Mouse (Mus musculus): ENCODE measurements around the gene Gldn. TPM values are rescaled to one million over a fixed set of nuclear protein-coding genes. Genes with fewer than 3 reads are reported as not detected.

The Gldn gene
- polyA plus RNA-seq, 2 experiments: 0.49 to 0.72 TPM

- H3K4me3 ChIP-seq (replicated peaks; ENCODE audit: low read length): no peak overlapping the region
- no peak overlapping the region for H3K9ac ChIP-seq (ENCODE audit: low read depth, low read length, severe bottlenecking)
- no peak for TF ChIP-seq POLR2A (IDR thresholded peaks at IDR 0.05; ENCODE audit: borderline replicate concordance, extremely low read depth, insufficient read depth, insufficient read length)
- no peaks in the 10 kb centered on the region for H3K27me3 ChIP-seq (ENCODE audit: control insufficient read depth, insufficient read depth, low read length)
- ATAC-seq (ENCODE audit: low FRiP score, low read depth) (no peak), DNase-seq (ENCODE audit: low spot score) (peak; percentile 50)
- 71% methylated on average over 4 of the region's 4 CpGs for WGBS
- H3K36me3 ChIP-seq (ENCODE audit: control insufficient read depth, insufficient read depth, low read length): no peaks in the 10 kb centered on the region
- no peaks in the 10 kb centered on the region for H3K9me3 ChIP-seq (ENCODE audit: control insufficient read depth, low read length)
- H3K4me2 ChIP-seq (replicated peaks; ENCODE audit: low read depth, low read length, severe bottlenecking): no peak overlapping the region
- no peaks in the 10 kb centered on the region for H3K4me1 ChIP-seq (ENCODE audit: control insufficient read depth, insufficient read depth, low read length)
- no peak overlapping the region for H3K27ac ChIP-seq (replicated peaks; ENCODE audit: low read depth, low read length)
These were observed 15.0 kb downstream of the Gldn start for GRCm38 (mm10) chr9:54301255-54301654.

- WGBS: 31% methylated on average over 1 of the region's 1 CpGs
- H3K4me1 ChIP-seq (ENCODE audit: control insufficient read depth, insufficient read depth, low read length): no peaks in the 10 kb centered on the region
These were observed 21.9 kb downstream of the Gldn start for GRCm38 (mm10) chr9:54308209-54308608.

GRCm38 (mm10) chr9:54308751-54309358, 22.6 kb downstream of the Gldn start:
- no peaks in the 10 kb centered on the region for H3K9me3 ChIP-seq (ENCODE audit: control insufficient read depth, low read length)
- DNase-seq (ENCODE audit: low spot score) (peak; percentile 4), ATAC-seq (ENCODE audit: low FRiP score, low read depth) (no peak)
- whole genome bisulfite sequencing: 22% methylated on average over 2 of the region's 2 CpGs
- no peaks in the 10 kb centered on the region for H3K27me3 ChIP-seq (ENCODE audit: control insufficient read depth, insufficient read depth, low read length)
- no peaks in the 10 kb centered on the region for H3K36me3 ChIP-seq (ENCODE audit: control insufficient read depth, insufficient read depth, low read length)
- TF ChIP-seq POLR2A (IDR thresholded peaks at IDR 0.05; ENCODE audit: borderline replicate concordance, extremely low read depth, insufficient read depth, insufficient read length): no peak
- no peaks in the 10 kb centered on the region for H3K4me1 ChIP-seq (ENCODE audit: control insufficient read depth, insufficient read depth, low read length)
- H3K9ac ChIP-seq (ENCODE audit: low read depth, low read length, severe bottlenecking): no peak overlapping the region
- H3K27ac ChIP-seq (replicated peaks; ENCODE audit: low read depth, low read length): no peak overlapping the region
- no peak overlapping the region for H3K4me2 ChIP-seq (replicated peaks; ENCODE audit: low read depth, low read length, severe bottlenecking)
- H3K4me3 ChIP-seq (replicated peaks; ENCODE audit: low read length): no peak overlapping the region

More at GRCm38 (mm10) chr9:54308209-54308608, 21.9 kb downstream of the Gldn start:
- H3K36me3 ChIP-seq (ENCODE audit: control insufficient read depth, insufficient read depth, low read length): no peaks in the 10 kb centered on the region
- no peak overlapping the region for H3K9ac ChIP-seq (ENCODE audit: low read depth, low read length, severe bottlenecking)
- no peak for TF ChIP-seq POLR2A (IDR thresholded peaks at IDR 0.05; ENCODE audit: borderline replicate concordance, extremely low read depth, insufficient read depth, insufficient read length)
- no peak overlapping the region for H3K27ac ChIP-seq (replicated peaks; ENCODE audit: low read depth, low read length)
- H3K9me3 ChIP-seq (ENCODE audit: control insufficient read depth, low read length): no peaks in the 10 kb centered on the region
- H3K4me2 ChIP-seq (replicated peaks; ENCODE audit: low read depth, low read length, severe bottlenecking): no peak overlapping the region
- no peak for ATAC-seq (ENCODE audit: low FRiP score, low read depth)
- no peak overlapping the region for H3K4me3 ChIP-seq (replicated peaks; ENCODE audit: low read length)
- H3K27me3 ChIP-seq (ENCODE audit: control insufficient read depth, insufficient read depth, low read length): no peaks in the 10 kb centered on the region
- no peak for DNase-seq (ENCODE audit: low spot score)

DNA sequence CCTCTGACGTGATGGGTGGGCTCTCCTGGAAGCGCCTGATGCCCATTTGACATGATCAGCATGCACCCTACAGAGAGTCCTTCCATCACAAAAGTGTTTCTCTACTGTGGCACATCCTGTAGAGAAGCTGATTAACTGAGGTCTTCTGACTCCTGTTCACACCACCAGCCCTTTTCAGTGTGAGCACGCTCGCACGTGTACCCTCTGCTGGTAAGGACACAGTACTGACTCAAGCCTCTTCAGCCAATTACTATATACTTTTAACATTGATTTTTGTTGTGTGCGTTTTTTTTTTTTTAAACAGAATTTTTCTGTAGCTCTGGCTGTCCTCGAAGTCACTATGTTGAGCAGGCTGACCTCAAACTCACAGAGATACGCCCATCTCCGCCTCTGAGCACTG, 30.1 kb downstream of the Gldn start:
- Histone ChIP-seq H3K9ac (ENCODE audit: low read depth, low read length, severe bottlenecking) (no peak overlapping the region), H3K36me3 (ENCODE audit: control insufficient read depth, insufficient read depth, low read length) (no peaks in the 10 kb centered on the region), H3K9me3 (ENCODE audit: control insufficient read depth, low read length) (no peaks in the 10 kb centered on the region), H3K27me3 (ENCODE audit: control insufficient read depth, insufficient read depth, low read length) (no peaks in the 10 kb centered on the region), H3K27ac (replicated peaks; ENCODE audit: low read depth, low read length) (no peak overlapping the region), H3K4me2 (replicated peaks; ENCODE audit: low read depth, low read length, severe bottlenecking) (no peak overlapping the region), H3K4me1 (ENCODE audit: control insufficient read depth, insufficient read depth, low read length) (0 out of 2 replicates have a peak, but pooled peaks cover 3% of the 10 kb centered on the region), H3K4me3 (replicated peaks; ENCODE audit: low read length) (no peak overlapping the region)
- DNase-seq (ENCODE audit: low spot score) (no peak), ATAC-seq (ENCODE audit: low FRiP score, low read depth) (no peak)
- 78% methylated on average over 9 of the region's 9 CpGs for WGBS
- TF ChIP-seq POLR2A (IDR thresholded peaks at IDR 0.05; ENCODE audit: borderline replicate concordance, extremely low read depth, insufficient read depth, insufficient read length): no peak

- TF ChIP-seq POLR2A (IDR thresholded peaks at IDR 0.05; ENCODE audit: borderline replicate concordance, extremely low read depth, insufficient read depth, insufficient read length): no peak
- 47% methylated on average over 8 of the region's 8 CpGs for WGBS
- Histone ChIP-seq H3K4me2 (replicated peaks; ENCODE audit: low read depth, low read length, severe bottlenecking) (no peak overlapping the region), H3K4me3 (replicated peaks; ENCODE audit: low read length) (no peak overlapping the region), H3K27ac (replicated peaks; ENCODE audit: low read depth, low read length) (no peak overlapping the region), H3K4me1 (ENCODE audit: control insufficient read depth, insufficient read depth, low read length) (0 out of 2 replicates have a peak, but pooled peaks cover 3% of the 10 kb centered on the region), H3K36me3 (ENCODE audit: control insufficient read depth, insufficient read depth, low read length) (no peaks in the 10 kb centered on the region), H3K9me3 (ENCODE audit: control insufficient read depth, low read length) (no peaks in the 10 kb centered on the region), H3K27me3 (ENCODE audit: control insufficient read depth, insufficient read depth, low read length) (no peaks in the 10 kb centered on the region), H3K9ac (ENCODE audit: low read depth, low read length, severe bottlenecking) (no peak overlapping the region)
- ATAC-seq (ENCODE audit: low FRiP score, low read depth) (no peak), DNase-seq (ENCODE audit: low spot score) (no peak)
These were observed 37.2 kb downstream of the Gldn start for GRCm38 (mm10) chr9:54323456-54323855.
